Mouse (Mus musculus): ENCODE data around the gene Sv2c. TPM values are rescaled to one million over a fixed set of nuclear protein-coding genes. Genes with fewer than 3 reads are reported as not detected.

Gene Sv2c
- polyA plus RNA-seq, 2 experiments: 0.02 to 0.18 TPM

DNA sequence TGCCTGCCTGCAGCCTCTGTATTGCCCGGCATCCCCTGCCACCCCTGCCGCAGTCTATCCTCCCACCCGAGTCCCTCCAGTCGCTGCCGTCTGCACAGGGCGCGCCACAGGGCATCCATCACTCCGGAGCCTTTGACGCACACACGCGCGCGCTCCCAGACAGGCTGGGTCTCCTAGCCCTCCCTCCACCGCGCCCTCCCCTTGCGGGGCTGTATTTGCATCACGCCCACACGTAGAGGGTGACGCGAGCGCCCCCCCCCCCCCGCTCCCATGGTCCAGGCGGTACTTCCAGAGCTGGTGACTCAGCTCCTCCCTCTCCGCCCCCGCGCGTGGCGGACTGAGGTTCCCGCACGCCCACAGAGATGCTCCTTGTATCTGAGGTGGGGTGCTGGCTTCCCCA lies 1.3 kb downstream of the Sv2c start:
- DNase-seq (ENCODE audit: low read depth in 3 of 3, low spot score in 3 of 3) (no peak), ATAC-seq (ENCODE audit: insufficient read depth) (no peak)
- H3K36me3 ChIP-seq (replicated peaks; ENCODE audit: control insufficient read depth, insufficient read depth, low read depth): no peaks in the 10 kb centered on the region
- 4% methylated on average over 28 of the region's 30 CpGs for WGBS (ENCODE audit: insufficient replicate concordance)
- no peaks in the 10 kb centered on the region for H3K9me3 ChIP-seq (ENCODE audit: control insufficient read depth, low read length)
- no peak overlapping the region for H3K9ac ChIP-seq (replicated peaks)
- peaks cover 50% of the 10 kb centered on the region for H3K27me3 ChIP-seq (ENCODE audit: control insufficient read depth, insufficient read depth, low read length)
- TF ChIP-seq CTCF (IDR thresholded peaks at IDR 0.05; ENCODE audit: low read depth) (no peak), EP300 (IDR thresholded peaks at IDR 0.05; ENCODE audit: low read depth) (no peak)
- no peaks in the 10 kb centered on the region for H3K4me1 ChIP-seq (replicated peaks; ENCODE audit: control insufficient read depth in 2 of 2, insufficient read depth in 2 of 2, low read length in 1 of 2)
- H3K27ac ChIP-seq: no peak overlapping the region
- no peak overlapping the region for H3K4me2 ChIP-seq (ENCODE audit: low read depth)
- no peak overlapping the region for H3K4me3 ChIP-seq (ENCODE audit: insufficient read depth in 1 of 2, low read depth in 2 of 2, low read length in 2 of 2)

DNA sequence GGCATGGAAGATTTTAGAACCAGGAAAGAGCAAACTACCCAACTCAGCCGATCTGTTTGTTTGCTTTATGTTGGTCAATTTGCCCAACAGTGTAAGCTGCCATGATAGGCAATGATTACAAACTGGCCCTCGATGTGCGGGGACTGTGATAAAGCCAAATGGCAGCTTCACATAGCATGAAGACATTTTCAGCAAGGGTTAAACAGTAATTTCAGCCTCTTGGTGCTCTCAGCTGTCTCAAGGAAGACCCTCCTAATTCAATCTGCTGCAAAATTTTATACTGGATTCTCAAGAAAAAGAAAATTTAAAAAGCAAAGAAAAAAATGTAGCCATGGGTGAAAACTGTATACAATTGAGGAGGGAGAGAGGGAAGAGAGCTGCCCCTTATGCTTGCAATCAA lies 3.3 kb downstream of the Sv2c start:
- 49% methylated on average over 3 of the region's 3 CpGs for WGBS (ENCODE audit: insufficient replicate concordance)
- Histone ChIP-seq H3K27ac (no peak overlapping the region), H3K9me3 (ENCODE audit: control insufficient read depth, low read length) (no peaks in the 10 kb centered on the region), H3K4me3 (ENCODE audit: insufficient read depth in 1 of 2, low read depth in 2 of 2, low read length in 2 of 2) (no peak overlapping the region), H3K9ac (replicated peaks) (no peak overlapping the region), H3K4me2 (ENCODE audit: low read depth) (no peak overlapping the region), H3K4me1 (replicated peaks; ENCODE audit: control insufficient read depth in 2 of 2, insufficient read depth in 2 of 2, low read length in 1 of 2) (no peaks in the 10 kb centered on the region), H3K36me3 (replicated peaks; ENCODE audit: control insufficient read depth, insufficient read depth, low read depth) (no peaks in the 10 kb centered on the region), H3K27me3 (ENCODE audit: control insufficient read depth, insufficient read depth, low read length) (peaks cover 43% of the 10 kb centered on the region)
- ATAC-seq (ENCODE audit: insufficient read depth) (no peak), DNase-seq (ENCODE audit: low read depth in 3 of 3, low spot score in 3 of 3) (no peak)
- no peak for TF ChIP-seq EP300 (IDR thresholded peaks at IDR 0.05; ENCODE audit: low read depth)
- no peak for TF ChIP-seq CTCF (IDR thresholded peaks at IDR 0.05; ENCODE audit: low read depth)

DNA sequence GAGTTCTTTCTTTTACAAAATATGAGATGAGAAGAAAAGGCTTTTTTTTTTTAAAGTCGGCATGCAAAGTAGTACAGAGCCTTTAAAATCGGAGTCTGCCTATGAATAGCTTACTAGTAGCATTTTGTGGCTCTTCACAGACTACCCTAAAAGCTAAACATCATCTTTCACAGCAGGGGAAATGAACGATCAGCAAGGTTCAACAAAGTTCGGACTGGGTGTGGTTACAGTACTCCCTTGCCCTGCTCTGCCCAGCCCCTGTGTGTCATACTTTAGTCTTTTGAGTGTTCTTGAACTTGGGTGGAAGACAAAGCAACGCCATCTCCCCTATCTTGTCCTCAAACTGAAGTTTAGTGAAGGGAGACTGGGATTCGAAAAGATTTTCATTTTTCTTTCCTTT lies 5.7 kb downstream of the Sv2c start:
- H3K27ac ChIP-seq: no peak overlapping the region
- ATAC-seq (ENCODE audit: insufficient read depth) (no peak), DNase-seq (ENCODE audit: low read depth in 3 of 3, low spot score in 3 of 3) (no peak)
- peaks cover 18% of the 10 kb centered on the region for H3K27me3 ChIP-seq (ENCODE audit: control insufficient read depth, insufficient read depth, low read length)
- H3K4me3 ChIP-seq (ENCODE audit: insufficient read depth in 1 of 2, low read depth in 2 of 2, low read length in 2 of 2): no peak overlapping the region
- no peaks in the 10 kb centered on the region for H3K4me1 ChIP-seq (replicated peaks; ENCODE audit: control insufficient read depth in 2 of 2, insufficient read depth in 2 of 2, low read length in 1 of 2)
- H3K9ac ChIP-seq (replicated peaks): no peak overlapping the region
- no peak overlapping the region for H3K4me2 ChIP-seq (ENCODE audit: low read depth)
- TF ChIP-seq EP300 (IDR thresholded peaks at IDR 0.05; ENCODE audit: low read depth) (no peak), CTCF (IDR thresholded peaks at IDR 0.05; ENCODE audit: low read depth) (no peak)
- no peaks in the 10 kb centered on the region for H3K9me3 ChIP-seq (ENCODE audit: control insufficient read depth, low read length)
- H3K36me3 ChIP-seq (replicated peaks; ENCODE audit: control insufficient read depth, insufficient read depth, low read depth): no peaks in the 10 kb centered on the region
- 56% methylated on average over 6 of the region's 6 CpGs for WGBS (ENCODE audit: insufficient replicate concordance)

DNA sequence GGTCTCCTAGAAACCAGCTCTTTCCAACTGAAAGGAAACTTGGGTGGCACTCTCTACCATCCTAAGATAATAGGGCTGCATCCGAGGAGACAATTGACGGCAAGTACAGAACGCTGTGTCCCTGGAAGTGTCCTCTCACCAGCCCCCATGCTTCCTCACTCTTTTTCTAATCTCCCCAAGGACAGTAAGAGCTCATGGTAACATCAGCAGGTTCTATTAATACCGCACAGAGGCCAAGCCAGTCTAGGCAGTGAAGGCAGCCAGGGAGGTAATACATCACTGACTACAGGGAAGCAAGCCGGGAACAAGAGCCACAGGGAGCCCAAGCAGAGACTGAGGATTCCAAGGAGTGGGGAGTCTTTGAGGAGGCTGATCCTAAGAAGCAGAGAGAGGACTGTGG lies 7.4 kb downstream of the Sv2c start:
- WGBS (ENCODE audit: insufficient replicate concordance): 47% methylated on average over 5 of the region's 5 CpGs
- no peak for DNase-seq (ENCODE audit: low read depth in 3 of 3, low spot score in 3 of 3)
- no peaks in the 10 kb centered on the region for H3K36me3 ChIP-seq (replicated peaks; ENCODE audit: control insufficient read depth, insufficient read depth, low read depth)

DNA sequence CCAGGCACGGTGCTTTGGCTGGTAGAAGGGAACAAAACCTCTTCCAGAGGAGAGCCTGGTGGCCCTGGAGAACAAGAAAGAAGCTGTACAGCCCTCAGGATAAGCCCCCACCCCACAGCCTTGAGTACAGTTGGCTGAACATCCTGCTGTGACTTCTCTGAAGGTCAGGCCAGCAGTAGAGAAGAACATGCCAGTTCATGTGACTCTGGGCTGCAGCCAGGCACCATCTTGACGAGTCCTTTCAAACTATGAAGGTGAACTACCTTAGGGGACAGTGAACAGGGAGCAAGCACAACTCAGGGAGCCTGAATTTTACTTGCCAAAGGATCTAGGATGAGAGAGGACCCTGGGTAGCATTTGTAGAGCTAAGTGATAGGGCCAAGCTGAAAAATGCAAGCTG lies 19.7 kb downstream of the Sv2c start:
- no peaks in the 10 kb centered on the region for H3K4me1 ChIP-seq (replicated peaks; ENCODE audit: control insufficient read depth in 2 of 2, insufficient read depth in 2 of 2, low read length in 1 of 2)
- no peak overlapping the region for H3K9ac ChIP-seq (replicated peaks)
- no peaks in the 10 kb centered on the region for H3K27me3 ChIP-seq (ENCODE audit: control insufficient read depth, insufficient read depth, low read length)
- no peak for ATAC-seq (ENCODE audit: insufficient read depth)
- no peak for TF ChIP-seq CTCF (IDR thresholded peaks at IDR 0.05; ENCODE audit: low read depth)
- no peak for TF ChIP-seq EP300 (IDR thresholded peaks at IDR 0.05; ENCODE audit: low read depth)
- H3K27ac ChIP-seq: no peak overlapping the region
- H3K4me3 ChIP-seq (ENCODE audit: insufficient read depth in 1 of 2, low read depth in 2 of 2, low read length in 2 of 2): no peak overlapping the region
- no peak overlapping the region for H3K4me2 ChIP-seq (ENCODE audit: low read depth)
- no peaks in the 10 kb centered on the region for H3K36me3 ChIP-seq (replicated peaks; ENCODE audit: control insufficient read depth, insufficient read depth, low read depth)
- no peak for DNase-seq (ENCODE audit: low read depth in 3 of 3, low spot score in 3 of 3)
- no peaks in the 10 kb centered on the region for H3K9me3 ChIP-seq (ENCODE audit: control insufficient read depth, low read length)
- WGBS (ENCODE audit: insufficient replicate concordance): 35% methylated on average over 2 of the region's 2 CpGs

More for the DNA sequence above, 7.4 kb downstream of the Sv2c start:
- TF ChIP-seq CTCF (IDR thresholded peaks at IDR 0.05; ENCODE audit: low read depth) (no peak), EP300 (IDR thresholded peaks at IDR 0.05; ENCODE audit: low read depth) (no peak)
- no peak for ATAC-seq (ENCODE audit: insufficient read depth)
- Histone ChIP-seq H3K9me3 (ENCODE audit: control insufficient read depth, low read length) (no peaks in the 10 kb centered on the region), H3K4me2 (ENCODE audit: low read depth) (no peak overlapping the region), H3K27me3 (ENCODE audit: control insufficient read depth, insufficient read depth, low read length) (peaks cover 2% of the 10 kb centered on the region; the same call in 1 of the 2 replicates), H3K27ac (no peak overlapping the region), H3K4me3 (ENCODE audit: insufficient read depth in 1 of 2, low read depth in 2 of 2, low read length in 2 of 2) (no peak overlapping the region), H3K4me1 (replicated peaks; ENCODE audit: control insufficient read depth in 2 of 2, insufficient read depth in 2 of 2, low read length in 1 of 2) (no peaks in the 10 kb centered on the region), H3K9ac (replicated peaks) (no peak overlapping the region)

All from liver, embryonic 14.5 days (tissue).